Mouse (Mus musculus): ENCODE measurements at regions not wholly inside any gene's neighbourhood (a gene's known extent, or its start where the extent isn't known, plus 50 kb on each side); places are given as distances from the start of the nearest gene placed in this dataset.
A peak's percentile ranks its signal among the peaks of the same experiment; 100 is the strongest.

DNA sequence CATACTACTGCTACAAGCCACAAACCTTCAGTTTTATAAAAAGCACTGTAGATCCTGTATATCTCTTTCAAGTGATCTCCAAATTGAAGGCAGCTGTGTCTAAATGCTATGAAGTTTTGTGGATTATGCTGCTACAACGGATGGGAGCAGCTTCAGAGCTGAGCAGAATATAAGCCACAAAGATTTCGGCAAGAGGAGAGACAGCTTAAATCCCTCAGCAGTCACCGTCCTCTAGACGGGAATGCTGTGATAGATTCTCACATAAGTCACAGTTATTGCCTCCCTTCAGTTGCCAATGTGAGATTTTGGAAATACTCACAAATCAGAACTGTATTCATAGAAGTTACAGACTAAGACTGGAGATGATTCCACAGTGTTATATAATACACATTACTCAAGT lies 76.3 kb upstream of the Ccdc85a start:
- no peak for DNase-seq (ENCODE audit: low spot score in 2 of 2)

DNA sequence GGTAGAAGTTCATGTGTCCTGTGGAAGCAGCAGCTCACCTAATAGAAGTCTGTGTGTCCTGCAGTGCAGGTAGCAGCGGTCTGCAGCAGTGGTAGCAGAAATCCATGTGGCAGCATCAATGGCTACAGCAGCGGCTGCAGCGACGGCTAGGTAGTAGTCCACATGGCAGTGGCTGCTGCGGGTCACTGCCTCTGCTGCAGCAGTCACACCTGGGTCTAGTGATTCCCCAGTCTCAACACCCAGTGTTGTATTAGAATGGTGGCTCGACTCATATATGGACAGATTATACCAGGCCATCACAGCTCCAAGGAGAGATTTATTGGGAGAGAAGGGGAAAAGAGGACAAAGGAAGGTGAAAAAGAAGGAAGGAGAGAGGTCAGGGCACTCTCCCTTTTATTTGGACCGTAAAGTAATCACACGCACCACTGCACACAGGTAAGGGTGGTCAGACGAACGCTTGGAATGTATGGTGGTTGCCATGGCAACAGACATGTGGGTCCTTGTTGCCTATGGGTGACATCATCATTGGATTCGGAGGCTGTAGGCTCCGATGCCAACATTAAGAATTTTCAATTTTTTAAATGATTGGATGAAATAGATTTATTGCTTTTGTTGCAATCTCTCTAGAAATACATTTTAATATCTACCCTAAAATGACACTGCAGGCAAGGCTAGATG lies 71.2 kb upstream of the Ccdc85a start:
- no peak for DNase-seq (ENCODE audit: low spot score in 2 of 2)

DNA sequence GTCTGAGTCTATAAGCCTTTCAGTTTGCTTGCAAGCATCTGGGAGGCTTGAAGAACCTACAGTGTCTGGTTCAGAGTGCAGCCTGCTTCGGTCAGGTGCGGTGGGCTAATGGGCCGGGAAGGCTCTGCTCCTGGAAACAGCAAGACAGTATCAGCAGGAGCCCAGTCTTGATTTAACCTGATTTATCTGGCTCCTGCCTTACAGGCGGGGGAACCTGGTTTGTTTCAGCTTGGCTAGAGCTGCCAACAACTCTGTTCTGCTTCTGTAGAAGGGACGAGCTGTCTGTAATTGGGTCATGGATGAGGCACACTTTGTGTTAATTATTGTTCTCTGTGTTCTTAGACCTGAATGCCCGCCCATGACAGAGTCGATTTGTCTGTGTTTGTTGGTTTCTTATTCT lies 65.3 kb upstream of the Ccdc85a start:
- DNase-seq (ENCODE audit: low spot score in 2 of 2) = no peak

DNA sequence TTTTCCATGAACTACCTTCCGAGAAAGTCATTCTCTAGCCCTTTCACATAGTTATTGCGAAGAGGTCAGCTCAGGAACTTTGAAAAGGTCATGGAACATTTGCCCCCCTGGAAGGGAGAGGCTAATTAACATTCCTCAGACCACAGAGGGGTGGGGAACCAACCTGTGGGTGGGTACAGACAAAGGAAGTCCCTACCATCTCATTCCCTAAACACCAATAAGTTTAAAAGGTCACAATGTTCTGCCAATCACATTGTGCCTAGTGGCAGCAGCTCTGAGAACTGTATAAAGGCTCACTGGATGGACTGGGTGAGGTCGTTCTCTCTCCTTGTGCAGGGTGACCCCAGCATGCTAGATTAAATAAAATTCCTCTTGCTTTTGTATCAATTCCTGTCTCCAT lies 64.8 kb upstream of the Ccdc85a start:
- DNase-seq (ENCODE audit: low spot score in 2 of 2) = no peak

DNA sequence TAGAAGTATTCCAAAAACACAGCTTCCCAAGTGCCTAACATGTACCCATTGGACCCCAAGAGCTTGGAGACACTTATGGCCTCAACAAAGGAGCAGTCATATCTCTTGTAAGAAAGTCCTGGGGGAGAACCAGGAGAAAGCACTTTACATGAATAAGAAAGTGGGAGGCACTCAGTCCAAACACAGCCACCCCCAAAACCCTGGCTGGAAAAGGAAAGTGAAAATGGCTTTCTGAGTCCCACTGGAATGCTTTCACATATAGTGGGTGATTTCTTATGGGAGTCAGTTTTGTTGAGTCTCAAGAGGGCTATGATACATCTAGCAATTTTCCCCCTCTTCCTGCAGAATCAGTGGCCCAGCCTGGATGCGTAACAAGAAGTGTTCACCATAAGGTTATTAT lies 55.0 kb upstream of the Ccdc85a start:
- peak in 1 of 2 experiments; percentile 5 for DNase-seq (ENCODE audit: low spot score in 2 of 2)

DNA sequence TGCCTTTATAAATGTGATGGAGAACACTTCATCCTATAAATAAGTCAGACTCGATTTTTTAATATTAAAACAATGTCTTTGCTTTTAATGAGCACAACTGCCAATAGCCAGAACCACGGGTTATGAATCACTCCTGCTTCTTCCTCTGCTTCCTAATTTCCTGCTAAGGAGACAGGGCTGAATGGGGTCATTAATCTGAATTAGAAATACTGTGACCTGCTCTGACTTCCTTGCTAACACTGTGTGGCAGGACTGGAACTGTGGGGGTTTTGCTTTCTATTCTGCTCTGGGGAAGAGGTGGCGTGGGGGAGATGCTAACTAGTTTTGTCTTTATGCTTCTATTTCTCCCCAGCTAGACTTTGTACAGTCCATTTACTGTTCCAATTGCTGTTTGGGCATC lies 52.6 kb upstream of the Ccdc85a start:
- no peak for DNase-seq (ENCODE audit: low spot score in 2 of 2)

Small RNA genes in the stretch of these regions (microRNA-seq; reads per million reads assigned to microRNA genes)
- gene Mir216a = 0.25 to 0.42 reads per million in 2 experiments
- gene Mir216b = 0 reads per million in 2 experiments
- gene Mir216c = 0 reads per million in 2 experiments
- gene Mir217 = 0.75 to 0.85 reads per million in 2 experiments

All from left cerebral cortex, adult 18-20 months (tissue).